Mouse (Mus musculus): ENCODE measurements around the gene Hist1h2ad.
A peak's percentile ranks its signal among the peaks of the same experiment; 100 is the strongest.

Hist1h2ad gene

DNA sequence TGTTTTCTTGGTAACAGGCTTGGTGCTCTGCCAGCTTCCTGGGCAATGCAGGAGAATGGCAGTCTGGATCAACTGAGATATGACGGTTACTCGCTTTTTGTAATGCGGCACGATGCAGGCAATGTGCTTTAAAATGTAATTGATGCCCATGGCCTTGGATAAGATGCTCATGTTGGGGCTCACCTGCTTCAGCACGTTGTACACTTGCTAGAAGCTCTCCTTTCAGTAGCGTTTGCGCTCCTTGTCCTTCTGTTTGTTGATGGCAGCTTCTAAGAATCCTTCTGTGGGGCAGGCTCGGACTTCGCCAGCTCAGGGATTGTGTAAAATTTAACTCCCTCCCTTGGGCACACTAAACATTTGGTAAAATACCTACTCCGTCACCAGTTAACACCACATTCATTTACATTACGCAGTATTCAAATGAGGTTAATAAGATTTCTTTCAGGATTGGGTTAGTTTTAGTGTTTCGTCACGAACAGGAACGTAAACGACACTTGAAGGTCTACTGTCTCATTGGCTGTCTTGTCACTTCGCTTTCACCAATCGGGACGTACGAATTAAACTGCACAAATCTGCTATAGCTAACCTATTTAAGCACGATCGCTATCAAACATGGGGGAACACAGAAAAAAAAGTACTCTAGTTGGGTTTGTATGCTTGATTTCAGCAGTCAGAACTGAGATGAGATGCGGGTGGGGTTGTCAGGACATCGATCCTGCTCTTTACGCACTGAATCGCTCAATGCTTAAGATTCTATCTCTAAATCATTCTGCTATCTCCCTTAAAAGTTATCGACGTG is 46.8 kb downstream of the Hist1h2ad start, which contains the start of gene Hist1h2be:
Hist1h2be (minus strand) TSS at position 392 of the 799 bp plus-strand sequence.
- peak; percentile 57 to 83 for DNase-seq (ENCODE audit: low spot score in 2 of 2)

DNA sequence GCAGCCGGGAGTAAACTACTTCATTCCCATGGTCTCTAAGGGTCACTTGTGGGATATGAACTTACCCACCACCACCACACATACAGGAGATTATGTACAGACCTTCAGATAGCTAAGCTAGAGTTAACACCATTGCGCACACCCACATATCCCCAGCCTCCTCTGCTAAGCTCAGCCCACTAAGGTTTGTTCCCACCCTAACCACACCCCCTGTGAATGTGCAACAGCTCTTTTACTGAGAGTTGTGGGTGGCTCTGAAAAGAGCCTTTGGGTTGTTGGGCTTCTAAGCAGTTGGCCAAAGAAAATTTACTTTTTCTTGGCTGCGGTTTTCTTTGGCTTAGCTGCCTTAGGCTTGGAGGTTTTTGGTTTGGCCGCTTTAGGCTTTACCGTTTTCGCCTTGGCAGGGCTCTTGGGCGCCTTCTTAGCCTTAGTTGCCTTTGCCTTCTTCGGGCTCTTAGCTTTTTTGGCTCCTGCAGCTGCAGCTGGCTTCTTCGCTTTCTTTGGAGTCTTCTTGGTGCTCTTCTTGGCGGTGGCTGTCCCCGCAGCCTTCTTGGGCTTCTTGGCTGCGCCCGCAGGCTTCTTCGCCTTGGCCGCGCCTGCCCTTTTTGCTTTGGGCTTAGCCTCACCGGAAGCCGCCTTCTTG is 47.5 kb downstream of the Hist1h2ad start:
- peak; percentile 47 to 80 for DNase-seq (ENCODE audit: low spot score in 2 of 2)

DNA sequence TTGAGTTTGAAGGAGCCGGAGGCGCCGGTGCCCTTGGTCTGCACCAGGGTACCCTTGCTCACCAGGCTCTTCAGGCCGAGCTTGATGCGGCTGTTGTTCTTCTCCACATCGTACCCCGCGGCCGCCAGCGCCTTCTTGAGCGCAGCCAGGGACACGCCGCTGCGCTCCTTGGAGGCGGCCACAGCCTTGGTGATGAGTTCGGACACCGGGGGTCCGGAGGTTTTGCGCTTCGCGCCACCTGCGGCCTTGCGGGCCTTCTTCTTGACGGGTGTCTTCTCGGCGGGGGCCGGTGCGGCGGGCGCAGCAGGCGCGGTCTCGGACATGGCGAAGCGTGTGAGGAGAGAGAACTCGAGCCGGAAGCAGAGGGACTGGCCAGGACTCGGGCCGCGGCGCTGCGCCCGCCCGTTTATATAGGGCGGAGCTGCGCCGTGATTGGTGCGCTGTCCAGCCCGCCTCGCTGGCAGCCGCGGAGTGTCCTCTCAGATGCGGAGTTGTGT is 48.0 kb downstream of the Hist1h2ad start, which contains the start of gene Hist1h1e:
Hist1h1e (minus strand) TSS at position 384 of the 497 bp plus-strand sequence.
- DNase-seq (ENCODE audit: low spot score in 2 of 2): peak; percentile 83 to 84

DNA sequence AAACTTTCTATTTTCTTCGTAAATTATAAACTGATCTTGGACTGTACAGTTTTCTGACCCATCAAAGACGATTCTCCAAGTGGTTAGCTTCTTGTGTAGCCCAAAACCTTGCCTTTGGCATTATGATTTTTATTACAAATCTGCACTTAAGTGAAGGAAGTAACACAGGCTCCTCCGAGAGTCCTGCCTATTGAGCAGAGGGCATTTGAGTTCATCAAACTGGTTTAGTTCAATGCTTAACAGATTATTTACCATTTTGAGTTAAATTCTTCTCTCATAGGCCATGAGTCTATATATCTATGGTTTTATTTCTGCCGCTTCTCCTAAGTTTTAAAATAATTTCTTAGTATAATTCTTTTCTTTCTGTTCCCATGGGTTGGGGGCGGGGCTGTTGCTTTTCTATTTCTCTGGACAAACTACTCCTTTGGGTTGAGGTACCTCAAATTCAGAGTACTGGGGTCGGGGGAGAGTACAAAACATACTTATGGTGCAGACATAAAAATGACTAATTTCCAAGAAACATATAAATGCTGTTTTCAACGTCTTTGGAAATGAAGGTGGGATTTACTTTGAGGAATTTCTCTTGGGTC is 48.8 kb downstream of the Hist1h2ad start:
- no peak for DNase-seq (ENCODE audit: low spot score in 2 of 2)
